Mouse (Mus musculus) thymus, postnatal 25 days (tissue): ENCODE measurements at regions not wholly inside any gene's neighbourhood (a gene's known extent, or its start where the extent isn't known, plus 50 kb on each side); places are given as distances from the start of the nearest gene placed in this dataset.
A peak's percentile ranks its signal among the peaks of the same experiment; 100 is the strongest.

ENCODE experiments used
- DNase-seq: peaks from one replicate; pipeline ENCODE4 v3.0.0; 2022

- DNase-seq, result no peak
These were observed 469.7 kb downstream of the Rps24 start for GRCm38 (mm10) chr14:24956528-24957210.

- DNase-seq, result no peak
These were observed 470.5 kb downstream of the Rps24 start for GRCm38 (mm10) chr14:24957392-24957791.

- no peak for DNase-seq
These were observed 471.9 kb downstream of the Rps24 start for GRCm38 (mm10) chr14:24958821-24959220.

- no peak for DNase-seq
These were observed 472.5 kb downstream of the Rps24 start for GRCm38 (mm10) chr14:24959401-24959800.

- no peak for DNase-seq
These were observed 473.2 kb downstream of the Rps24 start for GRCm38 (mm10) chr14:24960082-24960482.

GRCm38 (mm10) chr14:24960875-24961274 is 473.9 kb downstream of the Rps24 start:
- no peak for DNase-seq

GRCm38 (mm10) chr14:24961721-24962120 is 474.8 kb downstream of the Rps24 start:
- DNase-seq, result no peak

- DNase-seq, result no peak
These were observed 482.7 kb downstream of the Rps24 start for GRCm38 (mm10) chr14:24969584-24969983.

GRCm38 (mm10) chr14:24972357-24972756 is 485.4 kb downstream of the Rps24 start:
- no peak for DNase-seq

- no peak for DNase-seq
These were observed 485.9 kb upstream of the Zmiz1 start for GRCm38 (mm10) chr14:24973039-24973438.

GRCm38 (mm10) chr14:24973591-24973990 is 485.4 kb upstream of the Zmiz1 start:
- DNase-seq, result no peak

- DNase-seq, result no peak
These were observed 476.5 kb upstream of the Zmiz1 start for GRCm38 (mm10) chr14:24982489-24982888.

- DNase-seq, result peak; percentile 50
These were observed 475.7 kb upstream of the Zmiz1 start for GRCm38 (mm10) chr14:24983279-24983678.

- no peak for DNase-seq
These were observed 473.1 kb upstream of the Zmiz1 start for GRCm38 (mm10) chr14:24985806-24986359.

GRCm38 (mm10) chr14:24986404-24986803 is 472.6 kb upstream of the Zmiz1 start:
- no peak for DNase-seq

- DNase-seq, result no peak
These were observed 465.0 kb upstream of the Zmiz1 start for GRCm38 (mm10) chr14:24993751-24994658.

- DNase-seq, result no peak
These were observed 463.8 kb upstream of the Zmiz1 start for GRCm38 (mm10) chr14:24995226-24995625.

- DNase-seq, result no peak
These were observed 461.0 kb upstream of the Zmiz1 start for GRCm38 (mm10) chr14:24997786-24998509.

- no peak for DNase-seq
These were observed 459.9 kb upstream of the Zmiz1 start for GRCm38 (mm10) chr14:24999008-24999572.

GRCm38 (mm10) chr14:25005241-25005946 is 453.6 kb upstream of the Zmiz1 start:
- no peak for DNase-seq

- no peak for DNase-seq
These were observed 447.1 kb upstream of the Zmiz1 start for GRCm38 (mm10) chr14:25011926-25012325.
